Mouse (Mus musculus) liver, adult 2 months (tissue): ENCODE data around the gene Acot3. TPM values are rescaled to one million over a fixed set of nuclear protein-coding genes. Genes with fewer than 3 reads are reported as not detected.
"Not testable (repeated sequence)": the region's sequence is repeated elsewhere in the genome, so short reads cannot be mapped to it uniquely, and the experiment has no call there.

Experiments used
- DNase-seq: peaks from one replicate; pipeline ENCODE4 v3.0.0-alpha.2; 2011; ENCODE audit warnings: low read depth, low spot score; ENCODE audit errors: extremely low read depth
- H3K27ac ChIP-seq: fragments of 200-500 bp; replicated peaks from 2 replicates; pipeline ENCODE4 v1.5.1; 2012; ENCODE audit warnings: low read depth, mild to moderate bottlenecking, control low read depth, inconsistent platforms, low read length; ENCODE audit not compliant: insufficient read depth
- H3K27me3 ChIP-seq: fragments of 200-500 bp; 2 replicates; pipeline ENCODE4 v1.6.1; 2012; ENCODE audit warnings: mild to moderate bottlenecking, moderate library complexity, low read length, inconsistent platforms; ENCODE audit not compliant: control insufficient read depth, insufficient read depth
- H3K36me3 ChIP-seq: fragments of 200-500 bp; 2 replicates; pipeline ENCODE4 v1.6.1; 2012; ENCODE audit warnings: low read length, inconsistent platforms; ENCODE audit not compliant: control insufficient read depth, insufficient read depth
- H3K4me1 ChIP-seq: fragments of 200-500 bp; 2 replicates; pipeline ENCODE4 v1.6.1; 2011; ENCODE audit warnings: low read length; ENCODE audit not compliant: control insufficient read depth, insufficient read depth
- H3K4me3 ChIP-seq: fragments of 200-500 bp; 2 replicates; pipeline ENCODE4 v1.5.1; 2011; ENCODE audit warnings: low read depth, mild to moderate bottlenecking, control low read depth, low read length, moderate library complexity; ENCODE audit not compliant: insufficient read depth
- H3K79me2 ChIP-seq: fragments of 200-500 bp; 2 replicates; pipeline ENCODE4 v1.6.1; 2012; ENCODE audit warnings: inconsistent platforms, mild to moderate bottlenecking, low read length, moderate library complexity; ENCODE audit not compliant: control insufficient read depth, insufficient read depth
- H3K9ac ChIP-seq: fragments of 200-500 bp; 2 replicates; pipeline ENCODE4 v1.6.1; 2012; ENCODE audit warnings: low read depth, mild to moderate bottlenecking, control low read depth, inconsistent platforms, low read length
- CTCF ChIP-seq: fragments of 200-500 bp; IDR thresholded peaks from 2 replicates; pipeline ENCODE4 v1.5.1; 2011; ENCODE audit warnings: low read depth, low read length, control low read depth
- POLR2A ChIP-seq: fragments of 200-500 bp; IDR thresholded peaks from 2 replicates; pipeline ENCODE4 v1.6.1; 2011; ENCODE audit warnings: low read length, control low read depth; ENCODE audit not compliant: insufficient read depth; ENCODE audit errors: extremely low read depth
- WGBS: fragments of 180-500 bp; shearing (Covaris S2); methylation state at CpG from one replicate; pipeline ENCODE4 v1.1.7; 2018; 5-methylcytosine and 5-hydroxymethylcytosine counted together
- polyA plus RNA-seq: library from polyadenylated mRNA; depleted of rRNA; stranded (reverse); fragments of >200 nt; gene quantifications from 2 replicates; pipeline ENCODE4 v1.2.3, GENCODE M21; 2012
- total RNA-seq: library from RNA; depleted of rRNA; stranded (reverse); fragments of >200 nt; gene quantifications from 2 replicates; pipeline ENCODE4 v1.2.3, GENCODE M21; 2014

The Acot3 gene
- total and polyA plus RNA-seq, 2 experiments, result 33.7 to 58.2 TPM

DNA sequence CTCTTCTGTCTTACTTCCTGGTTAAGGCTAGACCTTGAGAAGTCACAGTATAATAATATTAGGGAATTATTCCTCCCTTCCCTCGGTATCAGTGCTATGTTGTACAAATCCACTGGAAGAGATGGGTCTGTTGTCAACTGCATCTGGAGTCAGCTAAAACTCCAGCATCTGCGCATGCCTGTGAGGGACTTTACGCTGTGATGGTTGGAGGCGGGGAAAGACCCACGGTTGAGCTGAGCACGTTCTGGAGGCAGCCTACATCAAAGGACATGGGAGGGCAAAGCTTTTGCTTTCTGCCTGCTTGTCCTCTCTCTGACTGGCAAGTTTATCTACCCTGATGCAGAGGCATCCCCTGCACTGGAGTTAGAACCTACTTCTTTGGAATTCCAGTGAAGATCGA, 26.1 kb upstream of the Acot3 start:
- WGBS, result 84% methylated on average over 7 of the region's 7 CpGs
- no peaks in the 10 kb centered on the region for H3K79me2 ChIP-seq
- no peaks in the 10 kb centered on the region for H3K36me3 ChIP-seq
- no peak overlapping the region for H3K9ac ChIP-seq
- no peak overlapping the region for H3K27ac ChIP-seq
- 0 out of 2 replicates have a peak, but pooled peaks cover 4% of the 10 kb centered on the region for H3K4me1 ChIP-seq
- DNase-seq, result no peak
- H3K4me3 ChIP-seq, result no peak overlapping the region
- no peaks in the 10 kb centered on the region for H3K27me3 ChIP-seq
- TF ChIP-seq CTCF (no peak), POLR2A (no peak)

- H3K27ac ChIP-seq, H3K79me2 ChIP-seq, DNase-seq, H3K36me3 ChIP-seq, H3K4me1 ChIP-seq, H3K9ac ChIP-seq, H3K27me3 ChIP-seq, H3K4me3 ChIP-seq: not testable (repeated sequence)
- WGBS, result 87% methylated on average over 3 of the region's 3 CpGs
These were observed 23.6 kb upstream of the Acot3 start for GRCm38 (mm10) chr12:84028328-84028727.

- H3K36me3 ChIP-seq, H3K27me3 ChIP-seq, H3K9ac ChIP-seq, DNase-seq, H3K79me2 ChIP-seq, H3K4me1 ChIP-seq, H3K27ac ChIP-seq, H3K4me3 ChIP-seq: not testable (repeated sequence)
- whole genome bisulfite sequencing, result 95% methylated on average over 1 of the region's 1 CpGs
These were observed 22.9 kb upstream of the Acot3 start for GRCm38 (mm10) chr12:84029043-84029442.

GRCm38 (mm10) chr12:84030659-84031332, 21.1 kb upstream of the Acot3 start:
- 57% methylated on average over 4 of the region's 4 CpGs for WGBS
- peaks cover 10% of the 10 kb centered on the region for H3K4me1 ChIP-seq
- no peaks in the 10 kb centered on the region for H3K27me3 ChIP-seq
- H3K27ac ChIP-seq, result no peak overlapping the region
- peak; percentile 70 for DNase-seq
- H3K36me3 ChIP-seq, result no peaks in the 10 kb centered on the region
- H3K9ac ChIP-seq, result no peak overlapping the region
- H3K79me2 ChIP-seq, result no peaks in the 10 kb centered on the region
- TF ChIP-seq CTCF (peak; percentile 74), POLR2A (no peak)
- H3K4me3 ChIP-seq, result no peak overlapping the region

DNA sequence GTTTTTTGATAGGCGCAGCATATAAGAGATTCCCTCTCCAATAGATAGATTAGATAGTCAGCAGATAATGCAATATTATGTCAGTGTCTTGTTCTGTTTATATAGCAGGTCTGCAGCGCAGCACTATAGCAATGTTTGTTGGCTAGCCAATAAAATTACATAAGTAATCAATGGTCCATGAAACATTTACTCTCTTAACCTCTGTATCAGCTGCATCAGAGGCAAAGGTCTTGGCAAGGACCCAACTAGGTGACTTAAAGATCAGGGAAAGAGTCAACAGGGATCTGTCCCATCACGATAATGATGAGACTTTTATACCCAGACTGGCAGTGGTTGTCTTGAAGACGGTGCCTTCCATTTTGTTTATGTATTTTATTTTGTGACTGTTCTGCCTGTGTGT, 19.1 kb upstream of the Acot3 start:
- H3K9ac ChIP-seq, result no peak overlapping the region
- peaks cover 14% of the 10 kb centered on the region for H3K4me1 ChIP-seq
- H3K27ac ChIP-seq, result peak overlapping the region; percentile 67; the same call in 1 of the 2 replicates
- H3K36me3 ChIP-seq, result no peaks in the 10 kb centered on the region
- H3K27me3 ChIP-seq, result no peaks in the 10 kb centered on the region
- TF ChIP-seq POLR2A (no peak), CTCF (no peak)
- WGBS, result 22% methylated on average over 4 of the region's 4 CpGs
- no peak overlapping the region for H3K4me3 ChIP-seq
- H3K79me2 ChIP-seq, result no peaks in the 10 kb centered on the region
- peak; percentile 98 for DNase-seq

DNA sequence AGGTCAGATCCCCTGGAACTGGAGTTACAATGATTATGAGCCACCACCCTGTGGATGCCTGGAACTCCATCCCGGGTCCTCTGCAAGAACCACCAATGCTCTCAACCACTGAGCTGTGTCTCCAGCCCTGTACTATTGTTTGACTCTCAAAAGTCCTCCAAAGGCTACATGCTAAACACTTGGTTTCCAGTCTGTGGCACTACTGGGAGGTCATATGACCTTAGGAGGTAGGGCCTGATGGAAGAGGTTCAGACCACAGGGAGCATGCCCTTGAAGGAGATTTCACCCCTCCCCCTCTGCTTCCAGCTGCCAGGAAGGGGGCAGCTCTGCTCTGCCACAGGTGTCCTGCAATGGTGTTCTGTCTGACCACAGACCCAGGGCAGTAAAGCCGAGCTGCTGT, 18.6 kb upstream of the Acot3 start:
- H3K4me3 ChIP-seq, H3K79me2 ChIP-seq, H3K9ac ChIP-seq, H3K36me3 ChIP-seq, DNase-seq, H3K27me3 ChIP-seq: not testable (repeated sequence)
- WGBS, result 49% methylated on average over 2 of the region's 2 CpGs
- Histone ChIP-seq H3K4me1 (peaks cover 15% of the 10 kb centered on the region), H3K27ac (peak overlapping the region; percentile 67; the same call in 1 of the 2 replicates)
